28 mouse cellular contexts compared by ENCODE assay signal in genomic region chr13:101876069-101876468, GRCm38 (mm10).
"Had no signal": no experiment of that assay in that cellular context is flagged by ENCODE, and none has a peak within 500 bp of the region (broad histone marks: within the 10 kb centered on the region; RNA-seq: fewer than 3 reads in every experiment).

No protein-coding gene starts in this region.

- H3K4me3 ChIP-seq: left cerebral cortex, adult 2 months; limb, embryonic 10.5 days; limb, embryonic 12.5 days; limb, embryonic 13.5 days; limb, embryonic 15.5 days; liver, embryonic 12.5 days; liver, embryonic 13.5 days; liver, embryonic 15.5 days; lung, embryonic 15.5 days; megakaryocyte, embryonic 14.5 days; midbrain, embryonic 10.5 days; midbrain, embryonic 12.5 days; midbrain, embryonic 13.5 days; midbrain, embryonic 15.5 days; myocyte; neural tube, embryonic 12.5 days had no signal

- DNase-seq: left cerebral cortex, postnatal 4 days; liver, embryonic 13.5 days; liver, postnatal 0 days; lung, adult 18-20 months; lung, adult 2 months; lung, embryonic 14.5 days; lung, postnatal 10 days; lung, postnatal 14 days; lung, postnatal 36 days; lung, postnatal 4 days; midbrain, embryonic 14.5 days had no signal

- H3K27me3 ChIP-seq: limb, embryonic 13.5 days; limb, embryonic 15.5 days; liver, embryonic 12.5 days; liver, embryonic 13.5 days; liver, embryonic 15.5 days; lung, embryonic 15.5 days; megakaryocyte, embryonic 14.5 days; midbrain, embryonic 12.5 days; midbrain, embryonic 13.5 days; midbrain, embryonic 15.5 days; neural tube, embryonic 12.5 days had no signal

- H3K9ac ChIP-seq: limb, embryonic 12.5 days; limb, embryonic 13.5 days; limb, embryonic 15.5 days; liver, embryonic 12.5 days; liver, embryonic 13.5 days; liver, embryonic 14.5 days; liver, embryonic 15.5 days; liver, postnatal 0 days; lung, embryonic 14.5 days; lung, embryonic 15.5 days; midbrain, embryonic 12.5 days; midbrain, embryonic 13.5 days; midbrain, embryonic 15.5 days; neural tube, embryonic 12.5 days had no signal

- H3K36me3 ChIP-seq: limb, embryonic 10.5 days; limb, embryonic 12.5 days; limb, embryonic 13.5 days; limb, embryonic 15.5 days; liver, embryonic 12.5 days; liver, embryonic 13.5 days; liver, embryonic 15.5 days; lung, embryonic 15.5 days; midbrain, embryonic 10.5 days; midbrain, embryonic 12.5 days; midbrain, embryonic 13.5 days; midbrain, embryonic 15.5 days; neural tube, embryonic 12.5 days had no signal

- H3K27ac ChIP-seq: left cerebral cortex, adult 2 months; limb, embryonic 10.5 days; limb, embryonic 12.5 days; limb, embryonic 13.5 days; limb, embryonic 15.5 days; liver, embryonic 12.5 days; liver, embryonic 13.5 days; liver, embryonic 14.5 days; liver, embryonic 15.5 days; lung, embryonic 15.5 days; macrophage; midbrain, embryonic 10.5 days; midbrain, embryonic 12.5 days; midbrain, embryonic 13.5 days; midbrain, embryonic 15.5 days; neural tube, embryonic 12.5 days had no signal

- H3K4me1 ChIP-seq: limb, embryonic 10.5 days; limb, embryonic 12.5 days; limb, embryonic 13.5 days; limb, embryonic 15.5 days; liver, embryonic 12.5 days; liver, embryonic 13.5 days; liver, embryonic 15.5 days; lung, embryonic 15.5 days; midbrain, embryonic 10.5 days; midbrain, embryonic 12.5 days; midbrain, embryonic 13.5 days; midbrain, embryonic 15.5 days; neural tube, embryonic 12.5 days had no signal
